Mouse (Mus musculus): ENCODE measurements around the gene Pno1. TPM values are rescaled to one million over a fixed set of nuclear protein-coding genes. Genes with fewer than 3 reads are reported as not detected.
A peak's percentile ranks its signal among the peaks of the same experiment; 100 is the strongest.
"Not testable (repeated sequence)": the region's sequence is repeated elsewhere in the genome, so short reads cannot be mapped to it uniquely, and the experiment has no call there.

Gene Pno1
- 80.1 and 89.9 TPM in 2 replicates for polyA plus RNA-seq (2015; fragmentation: Nextera tagmentation; extraction: Ambion mirVana)

DNA sequence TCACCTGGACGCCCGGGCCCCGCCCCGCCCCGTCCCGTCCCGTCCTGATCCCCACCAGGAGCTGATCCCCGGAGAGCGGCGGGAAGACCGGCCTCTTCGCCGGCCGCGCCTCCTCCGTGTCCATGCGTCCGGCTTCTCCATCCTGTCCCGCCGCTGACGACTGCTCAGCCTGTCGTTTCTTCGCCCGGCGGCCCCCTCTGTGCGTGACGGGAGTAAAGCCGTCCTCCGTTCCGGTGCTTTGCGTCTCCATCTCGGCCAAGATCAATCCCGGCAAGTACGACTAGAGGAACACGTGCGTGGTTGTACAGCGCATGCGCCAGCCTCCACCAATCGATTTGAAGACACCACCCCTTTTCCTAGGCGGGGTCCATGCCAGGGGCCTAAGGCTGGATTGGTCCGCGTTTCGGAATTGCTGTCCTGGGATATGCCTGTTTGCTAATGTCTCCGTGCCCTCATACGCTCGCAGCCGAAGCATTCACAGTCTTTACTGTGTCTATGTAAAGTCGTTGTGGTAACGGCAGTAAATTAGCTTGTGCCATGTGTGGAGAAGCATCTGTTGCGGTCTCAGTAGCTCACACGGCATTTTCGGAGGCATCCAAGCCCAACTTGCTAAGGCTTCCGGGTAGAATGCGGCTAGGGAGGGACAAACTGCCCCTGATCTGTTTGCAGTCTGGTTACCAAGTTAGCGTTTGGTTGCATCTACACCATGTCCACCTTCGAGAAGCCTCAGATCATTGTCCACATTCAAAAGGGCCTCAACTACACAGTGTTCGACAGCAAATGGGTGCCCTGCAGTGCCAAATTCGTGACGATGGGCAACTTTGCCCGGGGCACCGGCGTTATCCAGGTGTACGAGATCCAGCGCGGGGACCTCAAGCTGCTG, at the start of gene Pno1:
Pno1 (minus strand) TSS at position 311 of the 883 bp plus-strand sequence.
- H3K9me3 ChIP-seq, result no peaks in the 10 kb centered on the region
- under 1% methylated on average over 65 of the region's 65 CpGs for WGBS
- peak; percentile 99 for ATAC-seq

DNA sequence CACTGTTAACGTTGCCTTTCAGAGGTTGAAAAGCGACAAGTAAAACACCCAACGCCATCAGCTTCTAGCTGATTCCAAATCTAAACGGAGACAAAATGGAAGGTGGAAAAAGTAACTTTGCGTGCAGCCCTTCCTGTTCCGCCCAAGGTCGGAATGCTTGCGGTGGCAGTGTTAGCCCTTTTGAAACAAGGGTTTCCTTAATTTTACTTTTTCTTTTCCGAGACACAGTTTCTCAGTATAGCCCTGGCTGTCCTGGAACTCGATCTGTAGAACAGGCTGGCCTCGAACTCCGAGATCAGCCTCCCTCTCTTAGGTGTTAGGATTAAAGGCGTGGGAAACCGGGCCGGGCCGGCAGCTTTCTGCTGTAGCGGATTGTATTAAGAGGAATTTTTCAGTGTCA, 46.5 kb upstream of the Pno1 start:
- H3K4me3 ChIP-seq (replicated peaks), result peak overlapping the region; percentile 69
- peak overlapping the region; percentile 81 for H3K27ac ChIP-seq
- H3K27me3 ChIP-seq (replicated peaks), result no peaks in the 10 kb centered on the region
- peaks cover 7% of the 10 kb centered on the region; the same call in 1 of the 2 replicates for H3K4me1 ChIP-seq (replicated peaks)
- peak overlapping the region; percentile 60 for H3K4me2 ChIP-seq (replicated peaks)
- H3K36me3 ChIP-seq, result no peaks in the 10 kb centered on the region
- H3K9me3 ChIP-seq, result no peaks in the 10 kb centered on the region
- H3K9ac ChIP-seq, result peak overlapping the region; percentile 69
- peak; percentile 52 for ATAC-seq
- under 1% methylated on average over 17 of the region's 17 CpGs for WGBS

More for the DNA sequence above, at the start of gene Pno1:
- Histone ChIP-seq H3K27ac (peak within 1 kb of the TSS; percentile 71; the same call in 1 of the 2 replicates), H3K9ac (peak within 1 kb of the TSS; percentile 69), H3K4me1 (replicated peaks) (peaks cover 14% of the 10 kb centered on the region), H3K27me3 (replicated peaks) (no peaks in the 10 kb centered on the region), H3K4me2 (replicated peaks) (peak within 1 kb of the TSS; percentile 59), H3K4me3 (replicated peaks) (peak within 1 kb of the TSS; percentile 98), H3K36me3 (peaks cover 3% of the 10 kb centered on the region; the same call in 1 of the 2 replicates)

DNA sequence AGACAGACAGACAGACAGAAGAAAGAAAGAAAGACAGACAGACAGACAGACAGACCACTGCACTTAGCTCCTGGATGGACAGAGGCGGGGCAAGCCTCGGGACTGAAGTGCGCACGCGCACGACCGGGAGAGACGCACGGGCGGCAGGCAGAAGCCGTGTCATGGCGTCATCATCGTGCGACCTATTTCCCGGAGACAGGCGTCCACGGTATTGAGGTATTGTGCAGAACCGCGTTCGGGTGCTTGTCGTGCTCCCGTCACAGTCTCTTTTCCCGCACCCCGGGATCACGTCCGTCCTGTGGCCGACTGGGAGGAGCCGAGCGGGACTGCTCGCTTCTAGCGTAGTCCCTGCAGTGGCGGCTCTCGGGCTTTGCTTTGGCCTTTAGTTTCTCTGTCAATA, 46.1 kb upstream of the Pno1 start, which contains the start of gene C1d:
C1d (plus strand) TSS at position 137 of the 400 bp plus-strand sequence.
- no peaks in the 10 kb centered on the region for H3K9me3 ChIP-seq

DNA sequence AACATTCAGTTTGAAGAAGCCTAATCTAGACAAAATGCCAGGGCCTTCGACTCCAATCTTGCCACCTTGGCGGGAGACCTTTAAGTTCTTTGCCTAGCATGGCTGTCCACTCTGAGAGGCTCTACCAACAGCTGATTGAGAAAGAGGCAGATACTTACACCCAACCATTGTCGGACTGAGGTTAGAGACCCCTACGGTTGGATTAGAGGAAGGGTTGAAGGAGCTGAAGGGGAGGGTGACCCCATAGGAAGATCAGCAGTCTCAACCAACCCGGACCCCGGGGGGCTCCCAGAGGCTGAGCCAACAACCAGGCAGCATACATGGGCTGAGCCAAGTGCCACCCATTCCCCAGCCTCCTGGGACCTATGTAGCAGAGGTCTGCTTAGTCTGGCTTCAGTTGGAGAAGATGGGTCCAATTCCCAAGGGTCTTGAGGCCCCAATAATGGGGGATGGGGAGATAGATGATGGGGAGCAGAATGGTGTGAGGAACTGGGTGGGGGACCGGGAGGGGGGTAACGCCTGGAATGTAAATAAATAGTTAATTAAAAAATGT, 45.5 kb upstream of the Pno1 start:
- H3K27ac ChIP-seq, result no peak overlapping the region
- H3K4me1 ChIP-seq (replicated peaks), result peaks cover 7% of the 10 kb centered on the region; the same call in 1 of the 2 replicates
- H3K27me3 ChIP-seq (replicated peaks), result no peaks in the 10 kb centered on the region
- H3K4me3 ChIP-seq (replicated peaks), result peak overlapping the region; percentile 69
- H3K9ac ChIP-seq, result no peak overlapping the region
- H3K9me3 ChIP-seq, result no peaks in the 10 kb centered on the region
- 59% methylated on average over 8 of the region's 8 CpGs for WGBS
- no peaks in the 10 kb centered on the region for H3K36me3 ChIP-seq
- ATAC-seq, result peak; percentile 60
- H3K4me2 ChIP-seq (replicated peaks), result peak overlapping the region; percentile 60

More for the DNA sequence above, 46.1 kb upstream of the Pno1 start, which contains the start of gene C1d:
- Histone ChIP-seq H3K9ac (peak within 1 kb of the TSS; percentile 69), H3K4me2 (replicated peaks) (peak within 1 kb of the TSS; percentile 60), H3K4me1 (replicated peaks) (peaks cover 7% of the 10 kb centered on the region; the same call in 1 of the 2 replicates), H3K27ac (peak within 1 kb of the TSS; percentile 81), H3K27me3 (replicated peaks) (no peaks in the 10 kb centered on the region), H3K36me3 (no peaks in the 10 kb centered on the region), H3K4me3 (replicated peaks) (peak within 1 kb of the TSS; percentile 69)
- ATAC-seq, result peak; percentile 95
- WGBS, result under 1% methylated on average over 33 of the region's 33 CpGs

DNA sequence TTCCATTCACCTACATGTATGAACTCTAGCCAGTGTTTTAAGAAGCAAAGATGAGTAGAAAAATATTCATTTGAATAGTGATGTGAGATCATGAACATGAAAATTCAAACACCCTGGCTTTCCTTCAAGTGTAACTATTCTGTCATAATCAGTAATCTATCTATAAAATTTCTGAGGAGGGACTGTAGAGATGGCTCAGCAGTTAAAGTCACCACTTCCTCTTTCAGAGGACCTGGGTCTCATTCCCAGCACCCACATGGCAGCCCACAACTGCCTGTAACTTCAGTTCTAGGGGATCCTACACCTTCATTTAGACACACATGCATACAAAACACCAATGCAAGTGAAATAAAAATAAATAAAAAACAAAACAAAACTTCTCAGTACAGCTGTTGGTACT, 37.3 kb upstream of the Pno1 start:
- no peak overlapping the region for H3K9ac ChIP-seq
- no peaks in the 10 kb centered on the region for H3K27me3 ChIP-seq (replicated peaks)
- H3K4me2 ChIP-seq (replicated peaks), result no peak overlapping the region
- ATAC-seq, result no peak
- no peaks in the 10 kb centered on the region for H3K9me3 ChIP-seq
- H3K4me1 ChIP-seq (replicated peaks), result no peaks in the 10 kb centered on the region
- no peak overlapping the region for H3K4me3 ChIP-seq (replicated peaks)
- no peak overlapping the region for H3K27ac ChIP-seq
- no peaks in the 10 kb centered on the region for H3K36me3 ChIP-seq

DNA sequence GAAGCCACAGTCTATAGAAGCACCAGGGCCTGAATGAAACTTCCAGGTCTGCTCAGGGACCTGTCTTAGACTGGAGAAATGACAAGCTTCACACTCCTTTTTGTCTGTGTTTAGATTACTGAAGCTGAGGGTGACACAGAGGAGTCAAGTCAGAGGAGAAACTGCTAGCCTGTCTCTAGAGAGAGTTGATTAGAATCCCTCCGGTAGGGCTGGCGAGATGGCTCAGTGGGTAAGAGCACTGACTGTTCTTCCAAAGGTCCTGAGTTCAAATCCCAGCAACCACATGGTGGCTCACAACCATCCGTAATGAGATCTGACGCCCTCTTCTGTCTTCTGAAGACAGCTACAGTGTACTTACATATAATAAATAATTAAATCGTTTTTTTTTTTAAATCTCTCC, 27.2 kb upstream of the Pno1 start:
- not testable (repeated sequence) for H3K9me3 ChIP-seq; H3K4me3 ChIP-seq (replicated peaks); H3K9ac ChIP-seq; ATAC-seq; H3K4me1 ChIP-seq (replicated peaks); H3K4me2 ChIP-seq (replicated peaks); H3K27ac ChIP-seq; H3K27me3 ChIP-seq (replicated peaks); H3K36me3 ChIP-seq
- WGBS, result 90% methylated on average over 5 of the region's 5 CpGs

DNA sequence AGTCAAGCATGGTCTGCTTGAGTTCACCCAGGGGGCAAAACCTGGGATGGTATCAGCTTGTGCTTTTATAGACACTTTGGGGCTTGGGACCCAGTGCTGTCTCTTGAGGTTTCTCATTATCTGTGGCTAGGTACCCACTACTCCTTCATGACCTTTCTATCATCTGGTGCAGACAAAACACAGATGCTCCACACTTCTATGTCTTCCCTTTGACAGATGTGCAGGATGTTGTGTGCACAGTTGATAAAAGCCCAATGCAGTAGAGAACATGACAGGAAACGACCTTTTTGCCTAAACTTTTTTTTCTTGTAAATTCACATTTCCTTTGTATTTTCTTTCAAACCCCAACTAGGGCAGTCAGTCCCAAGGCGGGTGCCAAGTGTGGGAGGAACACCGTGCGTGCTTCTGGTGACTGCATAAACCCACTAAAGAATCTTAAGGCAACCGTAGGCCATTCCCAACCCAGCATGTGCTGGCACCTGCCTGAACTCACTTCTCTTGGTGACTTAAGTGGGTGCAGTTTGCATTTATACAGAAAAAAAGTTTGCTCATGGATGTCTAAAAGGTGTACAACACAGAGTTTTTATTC, 25.2 kb upstream of the Pno1 start:
- Histone ChIP-seq H3K4me1 (replicated peaks) (no peaks in the 10 kb centered on the region), H3K9ac (no peak overlapping the region), H3K36me3 (peaks cover 4% of the 10 kb centered on the region; the same call in 1 of the 2 replicates), H3K9me3 (no peaks in the 10 kb centered on the region), H3K27me3 (replicated peaks) (no peaks in the 10 kb centered on the region), H3K27ac (no peak overlapping the region), H3K4me3 (replicated peaks) (no peak overlapping the region), H3K4me2 (replicated peaks) (no peak overlapping the region)
- no peak for ATAC-seq
- 81% methylated on average over 5 of the region's 5 CpGs for WGBS

DNA sequence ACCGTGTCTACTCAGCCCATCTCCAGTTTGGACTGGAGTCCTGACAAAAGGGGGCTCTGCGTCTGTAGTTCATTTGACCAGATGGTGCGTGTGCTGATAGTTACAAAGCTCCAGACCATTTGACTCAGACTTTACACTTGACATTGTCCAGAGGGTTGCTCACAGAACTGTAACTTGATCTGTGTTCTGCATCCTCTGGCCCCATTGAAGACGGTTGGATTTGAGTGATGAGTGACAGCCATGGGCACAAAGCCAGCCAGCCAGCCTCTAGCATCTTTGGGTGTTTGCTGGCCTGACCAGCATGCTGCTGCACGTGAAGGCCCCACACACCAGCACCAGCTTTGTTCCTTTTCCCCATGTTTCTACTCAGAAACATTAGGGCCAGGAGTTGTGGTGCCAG, 21.4 kb upstream of the Pno1 start:
- no peak overlapping the region for H3K27ac ChIP-seq
- no peak overlapping the region for H3K4me3 ChIP-seq (replicated peaks)
- no peak for ATAC-seq
- H3K27me3 ChIP-seq (replicated peaks), result no peaks in the 10 kb centered on the region
- H3K36me3 ChIP-seq, result peaks cover 7% of the 10 kb centered on the region; the same call in 1 of the 2 replicates
- H3K9me3 ChIP-seq, result no peaks in the 10 kb centered on the region
- no peaks in the 10 kb centered on the region for H3K4me1 ChIP-seq (replicated peaks)
- H3K4me2 ChIP-seq (replicated peaks), result no peak overlapping the region
- 66% methylated on average over 5 of the region's 5 CpGs for WGBS
- no peak overlapping the region for H3K9ac ChIP-seq

DNA sequence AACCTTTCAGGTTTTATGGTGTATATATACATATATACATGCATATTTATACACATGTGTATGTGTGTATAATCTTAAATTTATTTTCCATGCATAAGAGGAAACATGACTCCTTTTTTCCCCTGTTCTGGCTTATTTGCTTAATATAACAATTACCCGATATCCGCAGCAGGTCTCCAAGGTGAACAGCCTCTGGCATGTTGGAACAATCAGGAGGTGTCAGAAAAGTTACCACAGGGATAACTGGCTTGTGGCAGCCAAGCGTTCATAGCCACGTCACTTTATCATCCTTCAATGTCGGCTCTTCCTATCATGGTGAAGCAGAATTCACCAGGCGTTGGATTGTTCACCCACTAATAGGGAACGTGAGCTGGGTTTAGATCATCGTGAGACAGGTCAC, 9.8 kb upstream of the Pno1 start:
- H3K9me3 ChIP-seq, result no peaks in the 10 kb centered on the region
- WGBS, result 92% methylated on average over 8 of the region's 8 CpGs
- no peaks in the 10 kb centered on the region for H3K4me1 ChIP-seq (replicated peaks)
- no peak overlapping the region for H3K27ac ChIP-seq
- 0 out of 2 replicates have a peak, but pooled peaks cover 6% of the 10 kb centered on the region for H3K36me3 ChIP-seq
- no peak overlapping the region for H3K4me2 ChIP-seq (replicated peaks)
- ATAC-seq, result no peak
- no peak overlapping the region for H3K9ac ChIP-seq
- H3K4me3 ChIP-seq (replicated peaks), result no peak overlapping the region
- H3K27me3 ChIP-seq (replicated peaks), result no peaks in the 10 kb centered on the region

DNA sequence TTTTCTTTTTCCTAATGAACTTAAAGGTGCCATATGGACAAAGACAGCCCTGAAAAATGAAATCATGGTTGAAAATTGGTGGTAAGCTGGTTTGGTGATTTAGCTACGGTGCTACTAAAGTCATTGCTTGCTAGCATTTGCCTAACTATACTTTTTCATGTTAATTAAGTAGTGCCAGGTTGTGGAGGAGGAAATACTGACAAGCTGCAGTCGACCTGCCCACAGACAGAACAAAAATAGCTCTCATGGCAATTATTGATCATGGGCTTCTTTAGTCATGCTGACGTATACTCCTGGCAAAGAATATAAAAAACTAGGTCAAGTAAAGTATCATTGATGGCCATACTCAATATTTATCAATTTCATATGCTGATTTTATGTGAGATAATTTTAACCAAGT, 4.1 kb upstream of the Pno1 start:
- 86% methylated on average over 3 of the region's 3 CpGs for WGBS
- no peak overlapping the region for H3K4me2 ChIP-seq (replicated peaks)
- ATAC-seq, result no peak
- no peak overlapping the region for H3K4me3 ChIP-seq (replicated peaks)
- no peaks in the 10 kb centered on the region for H3K27me3 ChIP-seq (replicated peaks)
- peaks cover 11% of the 10 kb centered on the region for H3K4me1 ChIP-seq (replicated peaks)
- H3K36me3 ChIP-seq, result no peaks in the 10 kb centered on the region
- no peak overlapping the region for H3K27ac ChIP-seq
- no peaks in the 10 kb centered on the region for H3K9me3 ChIP-seq
- H3K9ac ChIP-seq, result no peak overlapping the region

DNA sequence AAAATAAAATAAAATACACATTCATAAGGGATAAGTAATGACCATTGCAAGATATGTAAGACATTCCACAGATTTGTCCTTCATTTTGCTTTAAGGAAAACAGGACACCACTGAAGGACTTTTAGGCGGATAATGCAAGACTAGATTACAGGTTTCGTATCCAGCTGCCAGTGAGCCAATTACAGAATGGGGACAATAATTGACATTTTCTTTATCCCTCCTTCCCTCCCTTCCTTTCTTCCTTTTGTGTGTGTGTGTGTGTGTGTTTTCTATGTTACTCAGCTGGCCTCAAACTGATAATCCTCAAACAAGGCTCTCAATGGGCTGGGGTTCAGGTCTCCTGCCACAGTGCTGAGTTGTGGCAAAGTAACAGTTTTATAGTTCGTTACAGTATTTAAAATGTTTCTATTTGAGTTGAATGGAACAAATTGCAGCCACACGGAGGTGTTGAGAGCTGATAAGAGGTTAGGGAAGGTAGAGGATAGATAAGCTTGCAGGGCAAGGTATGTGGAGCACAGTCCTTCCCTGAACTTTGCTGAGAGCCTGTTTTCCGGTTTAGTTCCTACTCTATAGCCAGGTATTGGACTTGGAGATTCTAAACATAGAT, 1.6 kb upstream of the Pno1 start:
- H3K27ac ChIP-seq, result no peak overlapping the region
- H3K27me3 ChIP-seq (replicated peaks), result no peaks in the 10 kb centered on the region
- ATAC-seq, result no peak
- WGBS, result 64% methylated on average over 5 of the region's 5 CpGs
- no peak overlapping the region for H3K9ac ChIP-seq
- no peaks in the 10 kb centered on the region for H3K9me3 ChIP-seq
- H3K36me3 ChIP-seq, result no peaks in the 10 kb centered on the region
- H3K4me3 ChIP-seq (replicated peaks), result peak overlapping the region; percentile 98; the same call in 1 of the 2 replicates
- peaks cover 14% of the 10 kb centered on the region for H3K4me1 ChIP-seq (replicated peaks)
- peak overlapping the region; percentile 59 for H3K4me2 ChIP-seq (replicated peaks)

DNA sequence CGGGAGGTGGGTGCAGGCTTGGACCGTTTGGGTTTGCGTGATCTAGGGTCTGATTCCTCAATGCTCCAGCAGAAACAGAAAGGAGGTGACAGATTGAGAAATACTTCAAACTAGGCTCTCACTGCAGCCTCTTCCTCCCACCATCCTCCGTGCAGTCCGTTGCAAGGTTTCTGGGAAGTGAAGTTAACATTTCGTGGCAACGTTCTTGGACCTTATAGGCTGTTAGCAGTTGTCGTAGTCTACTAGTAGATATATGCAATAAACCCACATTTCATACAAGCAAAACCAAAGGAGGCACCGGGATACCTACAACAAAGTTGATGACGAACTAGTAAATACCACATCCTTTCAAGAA, 750 bp upstream of the Pno1 start:
- H3K4me3 ChIP-seq (replicated peaks), result peak overlapping the region; percentile 98
- peaks cover 14% of the 10 kb centered on the region for H3K4me1 ChIP-seq (replicated peaks)
- H3K9ac ChIP-seq, result peak overlapping the region; percentile 65
- H3K27me3 ChIP-seq (replicated peaks), result no peaks in the 10 kb centered on the region
- peak overlapping the region; percentile 59 for H3K4me2 ChIP-seq (replicated peaks)
- no peaks in the 10 kb centered on the region for H3K9me3 ChIP-seq
- WGBS, result under 1% methylated on average over 10 of the region's 10 CpGs
- no peak for ATAC-seq
- H3K36me3 ChIP-seq, result peaks cover 3% of the 10 kb centered on the region; the same call in 1 of the 2 replicates
- peak overlapping the region; percentile 71; the same call in 1 of the 2 replicates for H3K27ac ChIP-seq

Measured in intestine, embryonic 15.5 days (tissue).